Mouse (Mus musculus) testis, adult 2 months (tissue): ENCODE data around the gene Scd4. TPM values are rescaled to one million over a fixed set of nuclear protein-coding genes. Genes with fewer than 3 reads are reported as not detected.

Experiments
- H3K27ac ChIP-seq: fragments of 200-500 bp; 2 replicates; pipeline ENCODE4 v1.5.1; 2012; ENCODE audit warnings: low read depth, low read length; ENCODE audit not compliant: control insufficient read depth, insufficient read depth
- H3K27me3 ChIP-seq: fragments of 200-500 bp; 2 replicates; pipeline ENCODE4 v1.6.1; 2012; ENCODE audit warnings: mild to moderate bottlenecking, low read length, moderate library complexity; ENCODE audit not compliant: control insufficient read depth, insufficient read depth
- H3K36me3 ChIP-seq: fragments of 200-500 bp; 2 replicates; pipeline ENCODE4 v1.6.1; 2012; ENCODE audit warnings: mild to moderate bottlenecking, low read length; ENCODE audit not compliant: control insufficient read depth, insufficient read depth
- H3K4me1 ChIP-seq: fragments of 200-500 bp; 2 replicates; pipeline ENCODE4 v1.6.1; 2012; ENCODE audit warnings: low read length; ENCODE audit not compliant: control insufficient read depth, insufficient read depth
- H3K4me3 ChIP-seq: fragments of 200-500 bp; 2 replicates; pipeline ENCODE4 v1.5.1; 2012; ENCODE audit warnings: low read depth, mild to moderate bottlenecking, low read length, moderate library complexity, mixed read lengths; ENCODE audit not compliant: control insufficient read depth
- CTCF ChIP-seq: fragments of 200-500 bp; IDR thresholded peaks from 2 replicates; pipeline ENCODE4 v1.5.1; 2012; ENCODE audit warnings: low read depth, mild to moderate bottlenecking, inconsistent platforms, low read length, moderate library complexity; ENCODE audit not compliant: control insufficient read depth, insufficient read depth, insufficient replicate concordance
- POLR2A ChIP-seq: fragments of 200-500 bp; IDR thresholded peaks from 2 replicates; pipeline ENCODE4 v1.6.1; 2012; ENCODE audit warnings: low read depth, mild to moderate bottlenecking, inconsistent platforms, low read length, moderate library complexity; ENCODE audit not compliant: control insufficient read depth
- polyA plus RNA-seq: library from polyadenylated mRNA; depleted of rRNA; stranded (reverse); fragments of >200 nt; gene quantifications from 2 replicates; pipeline ENCODE4 v1.2.3, GENCODE M21; 2012

Scd4 gene
- polyA plus RNA-seq, 1 experiment: 0.37 TPM

DNA sequence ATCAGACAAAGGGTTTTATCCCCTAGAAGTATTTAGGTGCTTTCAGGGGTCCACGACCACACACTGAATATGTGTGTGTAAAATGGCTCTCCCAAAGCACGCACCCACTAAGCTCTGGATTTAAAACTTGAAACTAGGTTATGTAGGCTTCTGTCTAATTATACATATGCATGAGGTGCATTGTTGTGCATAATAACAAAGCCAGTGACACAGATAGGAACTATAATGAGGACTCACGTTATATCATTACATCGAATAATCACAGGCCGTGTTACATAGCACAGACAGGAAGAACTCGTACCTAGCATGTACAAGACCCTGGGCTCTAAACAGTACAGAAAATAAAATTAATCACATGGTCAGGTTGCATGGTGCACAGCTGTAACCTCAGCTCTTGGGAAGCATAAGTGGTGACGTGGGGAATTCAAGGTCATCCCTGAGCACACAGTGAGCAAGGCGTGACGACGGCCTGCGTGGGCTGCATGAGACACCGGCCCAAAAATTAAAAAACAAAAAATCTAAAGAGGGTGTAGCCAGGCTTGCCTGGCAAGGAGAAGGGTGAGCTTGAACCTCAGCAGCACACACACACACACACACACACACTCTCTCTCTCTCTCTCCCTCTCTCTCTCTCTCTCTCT is 49.9 kb downstream of the Scd4 start:
- Histone ChIP-seq H3K4me3 (no peak overlapping the region), H3K27me3 (no peaks in the 10 kb centered on the region), H3K27ac (no peak overlapping the region), H3K36me3 (no peaks in the 10 kb centered on the region), H3K4me1 (peaks cover 2% of the 10 kb centered on the region)
- TF ChIP-seq CTCF (no peak), POLR2A (no peak)

DNA sequence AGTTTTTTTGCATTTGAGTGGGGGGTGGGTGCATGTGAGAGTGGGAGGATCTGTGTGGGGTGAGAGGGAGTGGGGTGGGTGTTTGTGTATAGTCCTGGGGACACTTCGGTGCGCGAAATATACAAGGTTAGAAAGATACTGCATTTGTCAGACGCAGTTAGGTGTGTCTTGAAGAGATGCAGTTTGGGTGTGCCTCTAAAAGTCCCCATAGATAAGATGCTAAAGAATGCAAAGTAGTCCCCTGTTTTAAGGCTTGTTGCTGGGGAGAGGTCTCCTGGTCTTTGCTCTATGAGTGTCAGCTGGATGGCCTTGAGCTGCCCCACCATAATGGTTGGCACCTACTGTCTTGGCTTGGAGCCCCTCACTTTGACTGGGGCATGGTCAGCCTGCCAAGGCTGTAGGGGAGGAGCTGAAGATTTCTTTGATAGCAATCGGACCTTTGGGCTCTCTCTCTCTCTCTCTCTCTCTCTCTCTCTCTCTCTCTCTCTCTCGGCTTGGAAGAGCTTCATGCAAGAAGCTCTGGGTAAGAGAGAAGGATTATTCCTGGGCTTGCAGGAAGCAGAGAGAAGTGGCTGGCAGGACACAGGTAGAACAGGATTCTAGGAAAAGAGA is 53.1 kb downstream of the Scd4 start:
- no peak for TF ChIP-seq CTCF
- TF ChIP-seq POLR2A: no peak
- Histone ChIP-seq H3K27ac (no peak overlapping the region), H3K27me3 (no peaks in the 10 kb centered on the region), H3K4me3 (no peak overlapping the region), H3K36me3 (no peaks in the 10 kb centered on the region), H3K4me1 (peaks cover 13% of the 10 kb centered on the region)

DNA sequence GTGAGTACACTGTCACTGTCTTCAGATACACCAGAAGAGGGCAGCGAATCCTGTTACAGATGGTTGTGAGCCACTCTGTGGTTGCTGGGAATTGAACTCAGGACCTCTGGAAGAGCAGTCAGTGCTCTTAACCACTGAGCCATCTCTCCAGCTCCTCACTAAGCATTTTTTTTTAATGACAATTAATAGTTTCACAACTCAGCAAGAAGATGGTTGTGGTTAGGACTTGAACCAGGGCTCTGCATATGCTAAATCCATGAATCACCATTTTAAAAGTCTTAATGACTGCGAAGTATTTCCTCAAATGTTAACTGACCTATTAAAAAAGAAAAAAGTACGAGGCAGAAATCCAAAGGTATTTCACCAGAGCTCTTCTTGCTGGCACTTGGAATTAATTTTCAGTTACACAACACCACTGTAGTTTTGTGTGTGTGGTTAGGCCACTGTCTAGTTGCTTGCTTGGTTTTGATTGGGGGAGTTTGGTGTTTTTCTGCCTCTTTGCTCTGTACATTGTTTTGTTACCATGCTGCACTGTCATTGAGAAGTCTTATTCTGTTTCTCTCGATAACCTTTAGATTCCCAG is 54.3 kb downstream of the Scd4 start:
- Histone ChIP-seq H3K27me3 (no peaks in the 10 kb centered on the region), H3K4me3 (no peak overlapping the region), H3K4me1 (peaks cover 13% of the 10 kb centered on the region), H3K27ac (no peak overlapping the region), H3K36me3 (no peaks in the 10 kb centered on the region)
- TF ChIP-seq POLR2A: no peak
- no peak for TF ChIP-seq CTCF

DNA sequence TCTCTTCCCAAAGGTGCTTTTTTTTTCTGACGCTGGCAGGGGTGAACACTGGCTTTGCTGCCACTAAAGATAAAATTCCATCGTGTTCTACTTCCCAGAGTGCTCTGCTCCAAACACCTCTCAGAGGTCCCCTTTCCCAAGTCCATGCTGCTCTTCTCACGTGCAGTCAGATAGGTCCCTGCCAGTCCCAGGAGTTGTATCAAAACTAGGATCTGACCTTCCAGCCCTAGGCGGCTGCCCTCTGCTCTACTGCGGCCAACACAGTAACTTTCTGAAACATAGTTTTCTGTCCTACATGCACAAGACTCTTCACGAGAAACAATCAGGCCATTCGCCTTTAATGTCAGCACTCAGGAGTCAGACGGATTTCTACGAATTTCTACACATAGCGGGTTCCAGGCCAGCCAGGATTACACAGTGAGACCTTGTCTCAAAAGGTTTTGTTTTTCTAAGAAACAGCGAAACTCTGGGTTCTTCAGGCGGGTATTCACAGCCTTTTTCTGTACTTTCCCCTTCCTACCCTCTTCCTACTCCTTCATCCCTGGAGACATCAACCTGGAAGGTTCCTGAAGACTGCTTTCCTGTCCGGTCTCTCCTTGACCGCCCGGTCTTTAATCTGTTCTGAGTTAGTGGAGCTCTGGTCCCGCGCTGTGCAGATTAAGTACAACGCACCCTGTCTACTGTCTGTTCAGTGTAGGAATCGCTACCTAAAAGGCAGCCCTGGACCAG is 55.0 kb downstream of the Scd4 start:
- Histone ChIP-seq H3K4me3 (peak overlapping the region; percentile 76), H3K27me3 (no peaks in the 10 kb centered on the region), H3K27ac (peak overlapping the region; percentile 87), H3K4me1 (peaks cover 13% of the 10 kb centered on the region), H3K36me3 (no peaks in the 10 kb centered on the region)
- TF ChIP-seq POLR2A: no peak
- TF ChIP-seq CTCF: no peak

DNA sequence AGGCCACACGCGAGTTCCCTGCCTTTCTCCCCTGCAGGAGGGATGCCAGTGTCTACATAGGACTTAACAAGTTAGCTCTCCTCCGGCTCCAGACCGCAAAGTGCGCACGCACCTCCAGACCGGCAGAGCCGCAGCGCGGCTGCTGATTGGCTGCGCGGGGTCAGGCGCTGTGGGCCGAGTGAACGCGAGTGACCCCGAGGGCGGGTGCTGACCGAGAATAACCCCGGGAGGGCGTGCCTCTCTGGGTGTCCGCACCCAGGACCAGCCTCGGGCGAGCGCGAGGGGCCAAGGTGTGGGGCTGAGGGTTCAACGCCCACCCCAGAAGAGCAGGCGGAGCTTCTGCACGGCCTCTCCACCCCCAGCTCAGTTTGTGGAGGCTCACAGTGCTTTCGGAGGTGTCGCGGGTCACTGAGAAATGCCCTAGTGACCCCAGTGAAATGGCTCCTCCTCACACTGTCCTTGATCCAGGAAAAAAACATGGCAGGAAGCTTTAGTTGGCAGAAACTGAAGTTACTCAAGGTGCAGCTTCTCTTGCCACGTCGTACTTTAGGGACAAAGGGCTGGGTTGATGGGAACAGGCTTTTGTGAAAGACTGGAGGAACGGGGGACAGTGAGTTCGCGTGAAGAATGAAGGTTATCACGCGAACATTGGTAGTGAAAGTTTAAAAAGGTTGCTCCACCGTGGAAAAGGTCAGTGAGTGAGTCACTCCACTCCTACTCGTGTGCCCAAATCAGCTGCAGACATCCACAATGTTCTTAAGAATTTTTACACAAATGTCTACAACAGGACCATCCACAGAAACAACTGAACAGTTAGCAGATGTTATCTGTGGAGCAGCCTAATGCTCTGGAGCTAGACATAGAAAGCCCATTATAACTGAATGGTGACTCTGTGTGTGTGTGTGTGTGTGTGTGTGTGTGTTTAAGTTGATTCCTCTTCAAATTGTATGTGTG is 55.9 kb downstream of the Scd4 start:
- H3K27me3 ChIP-seq: no peaks in the 10 kb centered on the region
- H3K27ac ChIP-seq: peak overlapping the region; percentile 87

DNA sequence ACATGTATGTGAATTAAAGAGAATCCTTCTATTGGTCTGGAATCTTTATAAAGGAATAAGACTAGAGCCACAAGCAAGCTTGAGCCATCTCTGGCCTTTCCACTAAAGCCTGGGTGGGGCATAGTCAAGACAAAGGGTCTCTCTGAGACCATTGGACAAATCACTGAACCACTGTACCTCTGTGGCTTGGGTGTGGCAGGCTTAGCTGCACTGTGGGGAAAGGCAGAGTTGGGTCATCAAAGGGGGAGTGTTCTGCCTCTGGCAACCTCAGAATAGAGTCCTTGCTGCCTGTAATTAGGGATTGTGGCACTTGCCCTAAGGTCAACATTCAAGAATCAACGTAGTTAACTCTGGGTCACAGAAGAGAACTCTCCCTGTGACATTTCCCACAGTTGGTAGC is 56.6 kb downstream of the Scd4 start:
- no peaks in the 10 kb centered on the region for H3K27me3 ChIP-seq
- H3K4me3 ChIP-seq: no peak overlapping the region
- peaks cover 13% of the 10 kb centered on the region for H3K4me1 ChIP-seq
- no peak overlapping the region for H3K27ac ChIP-seq
- no peaks in the 10 kb centered on the region for H3K36me3 ChIP-seq
- no peak for TF ChIP-seq POLR2A
- TF ChIP-seq CTCF: no peak

More for the DNA sequence above, 55.9 kb downstream of the Scd4 start:
- peaks cover 13% of the 10 kb centered on the region for H3K4me1 ChIP-seq
- H3K4me3 ChIP-seq: peak overlapping the region; percentile 76
- no peaks in the 10 kb centered on the region for H3K36me3 ChIP-seq
- TF ChIP-seq POLR2A (peak; percentile 88), CTCF (no peak)
